In the genomic region with DNA sequence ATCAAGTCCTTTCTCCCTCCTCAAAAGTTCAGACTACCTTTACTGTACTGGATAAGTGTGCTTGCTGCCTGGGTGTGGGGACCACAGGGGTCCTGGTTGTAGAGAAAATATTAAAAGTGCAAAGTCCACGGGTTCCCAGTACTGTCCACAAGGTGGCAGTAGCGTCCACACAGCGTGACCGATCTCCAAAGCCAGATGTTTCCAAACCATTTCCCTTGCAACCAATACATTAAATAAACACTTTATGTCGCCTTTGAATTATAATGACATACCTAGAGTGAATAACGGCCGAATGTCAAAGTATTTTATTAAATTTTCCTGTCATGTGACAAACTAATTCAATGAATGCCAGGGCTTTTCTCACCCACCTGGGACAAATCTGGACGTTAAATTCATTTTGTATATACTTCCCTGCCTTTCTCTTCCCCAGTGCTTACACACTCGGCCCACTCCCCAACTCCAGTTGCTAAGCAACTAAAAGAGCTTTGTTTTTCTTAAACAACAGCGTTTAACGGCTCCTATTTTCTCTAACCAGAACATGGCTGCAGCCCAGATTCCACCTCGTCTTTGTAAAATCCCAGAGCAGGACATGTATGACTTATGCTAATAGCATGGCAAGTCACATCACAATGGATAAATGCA, we compare ENCODE assay signal across 8 mouse cellular contexts. TPM values are rescaled to one million over a fixed set of nuclear protein-coding genes. Genes with fewer than 3 reads are reported as not detected.
A peak's percentile ranks its signal among the peaks of the same experiment; 100 is the strongest.
DNase-seq lines count a peak whose midpoint lies in the region; ATAC-seq and TF ChIP-seq lines count a peak whose summit lies in the region.

No protein-coding gene starts in this region.

- peak; percentile 45 for DNase-seq in adrenal gland, adult 18-20 months (ENCODE audit: low spot score in 2 of 2)
- no peak for DNase-seq in adrenal gland, adult 8-10 months
- peak; percentile 60 for DNase-seq in ES-E14 (ENCODE audit: low read depth, low spot score)
- DNase-seq in cerebellum, postnatal 10 days, result peak; percentile 67 to 74
- DNase-seq in gastrocnemius, postnatal 10 days, result peak; percentile 39
- DNase-seq in liver, embryonic 13.5 days, result peak; percentile 13
- peak; percentile 7 to 22 for DNase-seq in natural killer cell, adult 2 months (ENCODE audit: low spot score in 2 of 2)

- in situ Hi-C loops in ES-E14 (cut with MboI; ENCODE audit: low sequenced_read_pairs in 2 of 2, unreplicated experiment in 2 of 2), result loop anchor here (10.0 to 25.0 kb wide), 3 partner anchors 168 to 310 kb away; no protein-coding TSS in a partner anchor

- no peaks in the 10 kb centered on the region for H3K9me3 ChIP-seq in ES-E14 (ENCODE audit: control insufficient read depth, insufficient read depth, low read depth, low read length)
- no peaks in the 10 kb centered on the region for H3K9me3 ChIP-seq in liver, embryonic 13.5 days (replicated peaks)

- no peak overlapping the region for H3K4me2 ChIP-seq in liver, embryonic 13.5 days

- no peaks in the 10 kb centered on the region for H3K36me3 ChIP-seq in ES-E14 (ENCODE audit: control insufficient read depth, insufficient read depth, low read length, poor library complexity, severe bottlenecking)
- H3K36me3 ChIP-seq in liver, embryonic 13.5 days, result no peaks in the 10 kb centered on the region

- 19% methylated on average over 12 of the region's 12 CpGs for WGBS in liver, embryonic 13.5 days (ENCODE audit: insufficient replicate concordance)

- no peaks in the 10 kb centered on the region for H3K27me3 ChIP-seq in liver, embryonic 13.5 days

- ATAC-seq in inflammation-experienced regulatory T-cells, adult 6 months, result peak; percentile 82
- no peak for ATAC-seq in liver, embryonic 13.5 days (ENCODE audit: low read depth)

- no peak overlapping the region for H3K4me3 ChIP-seq in ES-E14 (ENCODE audit: insufficient read depth in 1 of 2, low read depth in 1 of 2, low read length in 2 of 2, poor library complexity in 1 of 2, severe bottlenecking in 1 of 2)
- H3K4me3 ChIP-seq in liver, embryonic 13.5 days (replicated peaks), result no peak overlapping the region

- no peak overlapping the region for H3K27ac ChIP-seq in ES-E14 (ENCODE audit: insufficient read depth, low read depth, low read length, poor library complexity, severe bottlenecking)
- H3K27ac ChIP-seq in liver, embryonic 13.5 days, result 0 out of 2 replicates have a peak overlapping the region, but pooled peaks have one; percentile 1

- no peak overlapping the region for H3K9ac ChIP-seq in ES-E14 (ENCODE audit: insufficient read depth, low read depth, low read length, poor library complexity, severe bottlenecking)
- H3K9ac ChIP-seq in liver, embryonic 13.5 days, result no peak overlapping the region

- peaks cover 8% of the 10 kb centered on the region in 2 experiments; a peak in 3 of 4 replicates for H3K4me1 ChIP-seq in ES-E14 (ENCODE audit: control insufficient read depth in 2 of 2, insufficient read depth in 2 of 2, low read length in 2 of 2, poor library complexity in 1 of 2)
- peaks cover 24% of the 10 kb centered on the region for H3K4me1 ChIP-seq in liver, embryonic 13.5 days (replicated peaks)

TF ChIP-seq in ES-E14, 5 proteins besides CTCF, POLR2A, EP300 and RAD21:
- TF ChIP-seq ZC3H11A (IDR thresholded peaks at IDR 0.05; ENCODE audit: borderline replicate concordance, low read depth, low read length), result peak; percentile 96; the same call in 1 of the 2 replicates
- no peak for TF ChIP-seq CHD2 (IDR thresholded peaks at IDR 0.05; ENCODE audit: low read depth, low read length)

RNA-seq across cellular contexts. Expression of gene E2f7, which starts 49.4 kb away (rescaled TPM):
- 1 to 10 TPM; 1.2 to 1.4 TPM for total RNA-seq in adrenal gland, adult 18-20 months (2021)
- total RNA-seq in adrenal gland, adult 8-10 months (2022), result 1 to 10 TPM in 2 of 4 experiments, under 1 TPM in 2; 0.83 to 1.1 (median 0.96) TPM
- total RNA-seq in ES-E14 (2012; rRNA removed), result 13.8 and 15.6 TPM in 2 replicates
- 1 to 10 TPM; 2.9 to 4.6 TPM for total RNA-seq in gastrocnemius, postnatal 10 days (2021)
- 1 to 10 TPM in 2 of 3 experiments, under 1 TPM in 1; 0.99 to 8.7 (median 1.3) TPM for polyA plus RNA-seq in inflammation-experienced regulatory T-cells, adult 6 months (2017; shearing (Covaris generic))
- polyA plus RNA-seq in liver, embryonic 13.5 days (2015; fragmentation: Nextera tagmentation; extraction: Ambion mirVana), result 8.1 and 8.8 TPM in 2 replicates
